Mouse (Mus musculus): Measurements from ENCODE around the gene Faim. TPM values are rescaled to one million over a fixed set of nuclear protein-coding genes. Genes with fewer than 3 reads are reported as not detected.

Faim gene
- polyA plus RNA-seq, 1 experiment from 2014 or later: 57.3 TPM

GRCm38 (mm10) chr9:98959851-98960250 lies 26.3 kb upstream of the Faim start:
- Histone ChIP-seq H3K27me3 (ENCODE audit: low read depth, poor library complexity, severe bottlenecking) (peaks cover 98% of the 10 kb centered on the region), H3K4me1 (peaks cover 25% of the 10 kb centered on the region), H3K36me3 (no peaks in the 10 kb centered on the region), H3K9me3 (replicated peaks) (no peaks in the 10 kb centered on the region), H3K4me3 (no peak overlapping the region), H3K27ac (no peak overlapping the region)
- DNase-seq (ENCODE audit: low spot score): no peak
- 28% methylated on average over 3 of the region's 3 CpGs for WGBS

GRCm38 (mm10) chr9:98960348-98960747 lies 25.8 kb upstream of the Faim start:
- peaks cover 23% of the 10 kb centered on the region for H3K4me1 ChIP-seq
- no peak overlapping the region for H3K4me3 ChIP-seq
- H3K27ac ChIP-seq: no peak overlapping the region
- H3K36me3 ChIP-seq: no peaks in the 10 kb centered on the region
- WGBS: 27% methylated on average over 5 of the region's 5 CpGs
- no peak for DNase-seq (ENCODE audit: low spot score)
- H3K9me3 ChIP-seq (replicated peaks): no peaks in the 10 kb centered on the region
- H3K27me3 ChIP-seq (ENCODE audit: low read depth, poor library complexity, severe bottlenecking): peaks cover 98% of the 10 kb centered on the region

- peak; percentile 46 for DNase-seq (ENCODE audit: low spot score)
- Histone ChIP-seq H3K27me3 (ENCODE audit: low read depth, poor library complexity, severe bottlenecking) (peaks cover 98% of the 10 kb centered on the region), H3K9me3 (replicated peaks) (no peaks in the 10 kb centered on the region), H3K4me3 (no peak overlapping the region), H3K4me1 (peaks cover 8% of the 10 kb centered on the region), H3K27ac (no peak overlapping the region), H3K36me3 (no peaks in the 10 kb centered on the region)
- 4% methylated on average over 22 of the region's 22 CpGs for WGBS
Observed at GRCm38 (mm10) chr9:98961591-98962477, 24.3 kb upstream of the Faim start.

GRCm38 (mm10) chr9:98962478-98963142 lies 23.6 kb upstream of the Faim start:
- under 1% methylated on average over 20 of the region's 20 CpGs for WGBS
- peak; percentile 50 for DNase-seq (ENCODE audit: low spot score)

GRCm38 (mm10) chr9:98963661-98964060 lies 22.5 kb upstream of the Faim start:
- no peak overlapping the region for H3K4me3 ChIP-seq
- no peak overlapping the region for H3K27ac ChIP-seq
- no peaks in the 10 kb centered on the region for H3K9me3 ChIP-seq (replicated peaks)
- peak; percentile 45 for DNase-seq (ENCODE audit: low spot score)
- H3K27me3 ChIP-seq (ENCODE audit: low read depth, poor library complexity, severe bottlenecking): peaks cover 99% of the 10 kb centered on the region
- WGBS: 6% methylated on average over 18 of the region's 18 CpGs
- H3K4me1 ChIP-seq: peaks cover 4% of the 10 kb centered on the region; the same call in 1 of the 2 replicates
- H3K36me3 ChIP-seq: no peaks in the 10 kb centered on the region

More at GRCm38 (mm10) chr9:98962478-98963142, 23.6 kb upstream of the Faim start:
- Histone ChIP-seq H3K36me3 (no peaks in the 10 kb centered on the region), H3K27ac (no peak overlapping the region), H3K4me3 (no peak overlapping the region), H3K9me3 (replicated peaks) (no peaks in the 10 kb centered on the region), H3K27me3 (ENCODE audit: low read depth, poor library complexity, severe bottlenecking) (peaks cover 98% of the 10 kb centered on the region), H3K4me1 (peaks cover 4% of the 10 kb centered on the region; the same call in 1 of the 2 replicates)

- Histone ChIP-seq H3K4me1 (peaks cover 4% of the 10 kb centered on the region; the same call in 1 of the 2 replicates), H3K27me3 (ENCODE audit: low read depth, poor library complexity, severe bottlenecking) (peaks cover 98% of the 10 kb centered on the region), H3K36me3 (no peaks in the 10 kb centered on the region), H3K4me3 (no peak overlapping the region), H3K9me3 (replicated peaks) (no peaks in the 10 kb centered on the region; the same call in 1 of the 2 replicates), H3K27ac (no peak overlapping the region)
- WGBS: 2% methylated on average over 18 of the region's 18 CpGs
- DNase-seq (ENCODE audit: low spot score): peak; percentile 75
Observed at GRCm38 (mm10) chr9:98965084-98965483, 21.1 kb upstream of the Faim start.

- H3K27me3 ChIP-seq (ENCODE audit: low read depth, poor library complexity, severe bottlenecking): peaks cover 96% of the 10 kb centered on the region
- peak overlapping the region; percentile 74 for H3K27ac ChIP-seq
- peak overlapping the region; percentile 55 for H3K4me3 ChIP-seq
- DNase-seq (ENCODE audit: low spot score): peak; percentile 83
- no peaks in the 10 kb centered on the region for H3K36me3 ChIP-seq
- under 1% methylated on average over 40 of the region's 40 CpGs for WGBS
- peaks cover 17% of the 10 kb centered on the region for H3K4me1 ChIP-seq
- H3K9me3 ChIP-seq (replicated peaks): no peaks in the 10 kb centered on the region; the same call in 1 of the 2 replicates
Observed at GRCm38 (mm10) chr9:98973101-98973521, 13.1 kb upstream of the Faim start.

GRCm38 (mm10) chr9:98973561-98973960 lies 12.6 kb upstream of the Faim start:
- peaks cover 17% of the 10 kb centered on the region for H3K4me1 ChIP-seq
- H3K27me3 ChIP-seq (ENCODE audit: low read depth, poor library complexity, severe bottlenecking): peaks cover 91% of the 10 kb centered on the region
- H3K9me3 ChIP-seq (replicated peaks): no peaks in the 10 kb centered on the region; the same call in 1 of the 2 replicates
- DNase-seq (ENCODE audit: low spot score): peak; percentile 52
- peak overlapping the region; percentile 74 for H3K27ac ChIP-seq
- H3K36me3 ChIP-seq: no peaks in the 10 kb centered on the region
- 4% methylated on average over 7 of the region's 7 CpGs for WGBS
- H3K4me3 ChIP-seq: peak overlapping the region; percentile 55

GRCm38 (mm10) chr9:98974898-98975297 lies 11.3 kb upstream of the Faim start:
- Histone ChIP-seq H3K4me3 (no peak overlapping the region), H3K27ac (no peak overlapping the region), H3K36me3 (no peaks in the 10 kb centered on the region), H3K4me1 (peaks cover 25% of the 10 kb centered on the region), H3K9me3 (replicated peaks) (no peaks in the 10 kb centered on the region; the same call in 1 of the 2 replicates), H3K27me3 (ENCODE audit: low read depth, poor library complexity, severe bottlenecking) (peaks cover 82% of the 10 kb centered on the region)
- 39% methylated on average over 2 of the region's 2 CpGs for WGBS
- DNase-seq (ENCODE audit: low spot score): no peak

- H3K9me3 ChIP-seq (replicated peaks): no peaks in the 10 kb centered on the region
- peaks cover 28% of the 10 kb centered on the region for H3K4me1 ChIP-seq
- no peaks in the 10 kb centered on the region for H3K36me3 ChIP-seq
- no peak for DNase-seq (ENCODE audit: low spot score)
- H3K27ac ChIP-seq: no peak overlapping the region
- peaks cover 70% of the 10 kb centered on the region for H3K27me3 ChIP-seq (ENCODE audit: low read depth, poor library complexity, severe bottlenecking)
- no peak overlapping the region for H3K4me3 ChIP-seq
- 88% methylated on average over 1 of the region's 1 CpGs for WGBS
Observed at GRCm38 (mm10) chr9:98976081-98976480, 10.1 kb upstream of the Faim start.

GRCm38 (mm10) chr9:98976520-98976919 lies 9.7 kb upstream of the Faim start:
- no peak for DNase-seq (ENCODE audit: low spot score)
- Histone ChIP-seq H3K4me1 (peaks cover 28% of the 10 kb centered on the region), H3K27me3 (ENCODE audit: low read depth, poor library complexity, severe bottlenecking) (peaks cover 66% of the 10 kb centered on the region), H3K27ac (no peak overlapping the region), H3K4me3 (no peak overlapping the region), H3K36me3 (no peaks in the 10 kb centered on the region), H3K9me3 (replicated peaks) (no peaks in the 10 kb centered on the region)
- whole genome bisulfite sequencing: 48% methylated on average over 5 of the region's 5 CpGs

- Histone ChIP-seq H3K36me3 (no peaks in the 10 kb centered on the region), H3K27me3 (ENCODE audit: low read depth, poor library complexity, severe bottlenecking) (peaks cover 52% of the 10 kb centered on the region), H3K4me1 (peaks cover 11% of the 10 kb centered on the region), H3K9me3 (replicated peaks) (no peaks in the 10 kb centered on the region), H3K4me3 (peak overlapping the region; percentile 47), H3K27ac (peak overlapping the region; percentile 46; the same call in 1 of the 2 replicates)
- 5% methylated on average over 29 of the region's 29 CpGs for WGBS
- DNase-seq (ENCODE audit: low spot score): peak; percentile 96
Observed at GRCm38 (mm10) chr9:98979431-98980416, 6.4 kb upstream of the Faim start.
